Mouse (Mus musculus) neural tube, embryonic 13.5 days (tissue): Measurements from ENCODE around the gene Zcchc14. TPM values are rescaled to one million over a fixed set of nuclear protein-coding genes. Genes with fewer than 3 reads are reported as not detected.
A peak's percentile ranks its signal among the peaks of the same experiment; 100 is the strongest.

Source experiments
- ATAC-seq: fragments of 200-750 bp; cut with Nextera tagmentation; 2 replicates; pipeline ENCODE4 v1.8.0; 2017; ENCODE audit warnings: low read depth, mild to moderate bottlenecking, moderate TSS enrichment, moderate library complexity
- H3K27ac ChIP-seq: fragments of 300-500 bp; sonication (generic); replicated peaks from 2 replicates; pipeline ENCODE4 v1.5.1; 2015; ENCODE audit warnings: moderate library complexity, mild to moderate bottlenecking, inconsistent platforms
- H3K27me3 ChIP-seq: fragments of 300-500 bp; sonication (generic); 2 replicates; pipeline ENCODE4 v1.6.1; 2015; ENCODE audit warnings: mild to moderate bottlenecking, inconsistent platforms
- H3K36me3 ChIP-seq: fragments of 300-500 bp; sonication (generic); 2 replicates; pipeline ENCODE4 v1.6.1; 2015; ENCODE audit warnings: mild to moderate bottlenecking, inconsistent platforms
- H3K4me1 ChIP-seq: fragments of 300-500 bp; sonication (generic); replicated peaks from 2 replicates; pipeline ENCODE4 v1.6.1; 2015; ENCODE audit warnings: inconsistent platforms
- H3K4me2 ChIP-seq: fragments of 300-500 bp; sonication (generic); 2 replicates; pipeline ENCODE4 v1.6.1; 2015; ENCODE audit warnings: inconsistent platforms, mild to moderate bottlenecking, moderate library complexity
- H3K4me3 ChIP-seq: fragments of 300-500 bp; sonication (generic); 2 replicates; pipeline ENCODE4 v1.5.1; 2015; ENCODE audit warnings: mild to moderate bottlenecking, inconsistent platforms
- H3K9ac ChIP-seq: fragments of 300-500 bp; sonication (generic); 2 replicates; pipeline ENCODE4 v1.6.1; 2015; ENCODE audit warnings: moderate library complexity, mild to moderate bottlenecking, inconsistent platforms
- H3K9me3 ChIP-seq: fragments of 300-500 bp; sonication (generic); 2 replicates; pipeline ENCODE4 v1.6.1; 2016; ENCODE audit warnings: inconsistent platforms
- WGBS: fragments of 180-500 bp; shearing (Covaris S2); methylation state at CpG from one replicate; pipeline ENCODE4 v1.1.7; 2015; 5-methylcytosine and 5-hydroxymethylcytosine counted together
- polyA plus RNA-seq: library from polyadenylated mRNA; unstranded; fragments of >200 nt; fragmentation: Nextera tagmentation; extraction: Ambion mirVana; gene quantifications from 2 replicates; pipeline ENCODE4 v1.2.1, GENCODE M21; 2015

The Zcchc14 gene
- polyA plus RNA-seq, 1 experiment from 2014 or later, result 22.2 TPM

DNA sequence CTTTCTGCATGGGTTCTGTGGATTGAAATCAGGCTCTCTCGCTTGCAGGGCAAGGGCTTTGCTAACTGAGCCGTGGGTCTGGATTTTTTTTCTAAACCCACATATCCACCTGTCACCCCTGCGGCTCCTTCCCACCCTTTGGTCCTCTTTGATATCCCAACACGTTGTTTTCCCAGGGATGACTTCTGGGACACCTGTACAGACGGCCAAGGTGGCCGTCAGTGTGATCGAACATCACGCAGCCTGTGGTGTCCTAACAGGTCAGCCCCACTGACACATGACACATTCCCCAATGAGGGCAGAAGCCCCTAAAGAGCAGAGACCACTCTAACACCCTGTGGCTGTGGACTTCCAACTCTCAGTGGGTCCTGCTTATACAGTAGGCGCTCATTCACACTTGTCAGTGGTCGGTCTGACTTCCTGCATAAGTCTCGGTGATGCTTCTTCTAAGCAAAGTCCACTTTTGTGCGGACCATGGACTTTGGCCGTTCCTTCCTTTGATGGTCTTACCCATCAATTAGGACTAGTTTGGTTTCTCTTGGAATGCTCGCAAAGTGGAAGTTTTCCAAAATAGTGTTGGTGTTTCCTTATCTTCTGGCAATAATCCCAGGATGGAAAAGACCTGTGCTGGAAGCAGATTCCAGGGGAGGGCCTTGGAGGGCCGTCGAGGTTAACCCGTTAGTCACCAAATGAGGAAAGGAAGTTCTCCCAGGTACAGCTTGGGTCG, 9.1 kb upstream of the Zcchc14 start:
- Histone ChIP-seq H3K27ac (no peak overlapping the region), H3K9ac (no peak overlapping the region), H3K9me3 (no peaks in the 10 kb centered on the region), H3K36me3 (no peaks in the 10 kb centered on the region), H3K4me2 (no peak overlapping the region), H3K4me3 (no peak overlapping the region), H3K4me1 (peaks cover 12% of the 10 kb centered on the region), H3K27me3 (no peaks in the 10 kb centered on the region)
- ATAC-seq, result no peak
- 87% methylated on average over 18 of the region's 18 CpGs for WGBS

DNA sequence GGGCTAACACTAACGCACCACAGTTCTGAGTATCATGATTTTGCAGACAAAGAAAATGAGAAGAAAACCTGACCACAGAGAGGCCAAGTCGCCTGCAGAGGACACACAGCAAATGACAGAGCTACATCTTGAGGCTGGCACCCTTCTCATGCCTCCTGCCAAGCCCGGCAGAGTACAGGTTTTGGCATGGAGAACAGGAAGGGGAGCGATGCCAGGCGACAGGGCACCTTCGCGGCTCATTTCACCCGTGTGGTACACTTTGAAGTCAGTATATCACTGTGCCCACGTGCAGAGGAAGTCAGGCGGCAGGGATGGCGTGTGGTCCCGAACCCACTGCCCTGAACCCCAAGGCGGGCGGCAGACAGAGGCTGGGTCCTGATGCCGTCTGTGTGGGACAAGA, 7.9 kb upstream of the Zcchc14 start:
- Histone ChIP-seq H3K9ac (no peak overlapping the region), H3K4me2 (no peak overlapping the region), H3K36me3 (no peaks in the 10 kb centered on the region), H3K4me1 (peaks cover 9% of the 10 kb centered on the region), H3K9me3 (no peaks in the 10 kb centered on the region), H3K27me3 (no peaks in the 10 kb centered on the region), H3K27ac (no peak overlapping the region), H3K4me3 (no peak overlapping the region)
- ATAC-seq, result no peak
- 60% methylated on average over 15 of the region's 15 CpGs for WGBS

- no peak overlapping the region for H3K27ac ChIP-seq
- H3K4me2 ChIP-seq, result no peak overlapping the region
- no peaks in the 10 kb centered on the region for H3K9me3 ChIP-seq
- peak overlapping the region; percentile 41; the same call in 1 of the 2 replicates for H3K9ac ChIP-seq
- H3K4me1 ChIP-seq, result peaks cover 31% of the 10 kb centered on the region
- WGBS, result 84% methylated on average over 14 of the region's 14 CpGs
- no peaks in the 10 kb centered on the region for H3K36me3 ChIP-seq
- H3K4me3 ChIP-seq, result no peak overlapping the region
- no peaks in the 10 kb centered on the region for H3K27me3 ChIP-seq
- no peak for ATAC-seq
Observed at GRCm38 (mm10) chr8:121654966-121655494, 2.3 kb upstream of the Zcchc14 start.

DNA sequence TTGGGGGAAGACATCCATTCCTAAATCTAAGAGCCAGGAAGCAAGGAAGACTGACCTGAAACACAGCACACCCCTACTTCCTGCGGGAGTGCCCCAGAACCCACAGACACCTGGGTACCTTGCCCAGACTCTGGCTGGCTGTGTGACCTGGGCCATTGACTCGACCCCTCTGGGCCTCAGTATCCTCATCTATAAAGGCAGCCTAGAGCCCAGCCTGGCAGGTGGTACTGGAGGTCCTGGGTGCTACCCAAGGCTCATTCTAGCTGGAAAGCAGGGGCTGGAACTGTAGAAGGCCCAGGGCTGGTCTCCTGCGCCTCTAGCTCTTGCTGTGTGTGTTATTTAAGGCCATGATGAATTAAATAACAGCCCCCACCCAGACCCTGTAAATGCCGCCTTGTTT, 1.4 kb upstream of the Zcchc14 start:
- Histone ChIP-seq H3K4me3 (peak overlapping the region; percentile 63), H3K27me3 (no peaks in the 10 kb centered on the region), H3K36me3 (no peaks in the 10 kb centered on the region), H3K4me2 (peak overlapping the region; percentile 92), H3K9me3 (no peaks in the 10 kb centered on the region), H3K27ac (peak overlapping the region; percentile 100), H3K9ac (peak overlapping the region; percentile 93), H3K4me1 (peaks cover 40% of the 10 kb centered on the region)
- 76% methylated on average over 4 of the region's 4 CpGs for WGBS
- no peak for ATAC-seq

GRCm38 (mm10) chr8:121653340-121654019, 779 bp upstream of the Zcchc14 start:
- 2% methylated on average over 31 of the region's 31 CpGs for WGBS
- peak overlapping the region; percentile 63 for H3K4me3 ChIP-seq
- peak overlapping the region; percentile 93 for H3K9ac ChIP-seq
- peak; percentile 51; the same call in 1 of the 2 replicates for ATAC-seq
- peak overlapping the region; percentile 100 for H3K27ac ChIP-seq
- no peaks in the 10 kb centered on the region for H3K27me3 ChIP-seq
- H3K9me3 ChIP-seq, result no peaks in the 10 kb centered on the region
- H3K36me3 ChIP-seq, result no peaks in the 10 kb centered on the region
- H3K4me2 ChIP-seq, result peak overlapping the region; percentile 92
- peaks cover 46% of the 10 kb centered on the region for H3K4me1 ChIP-seq

GRCm38 (mm10) chr8:121651874-121652361, 783 bp downstream of the Zcchc14 start:
- H3K9me3 ChIP-seq, result no peaks in the 10 kb centered on the region
- H3K36me3 ChIP-seq, result no peaks in the 10 kb centered on the region
- peak overlapping the region; percentile 90 for H3K9ac ChIP-seq
- H3K27me3 ChIP-seq, result no peaks in the 10 kb centered on the region
- H3K4me3 ChIP-seq, result peak overlapping the region; percentile 63
- no peak for ATAC-seq
- peak overlapping the region; percentile 100 for H3K4me2 ChIP-seq
- H3K27ac ChIP-seq, result peak overlapping the region; percentile 78
- under 1% methylated on average over 46 of the region's 56 CpGs for WGBS
- peaks cover 62% of the 10 kb centered on the region for H3K4me1 ChIP-seq

- H3K27ac ChIP-seq, result peak overlapping the region; percentile 78
- H3K9me3 ChIP-seq, result no peaks in the 10 kb centered on the region
- 10% methylated on average over 47 of the region's 47 CpGs for WGBS
- peak overlapping the region; percentile 63 for H3K4me3 ChIP-seq
- H3K4me2 ChIP-seq, result peak overlapping the region; percentile 100
- no peak for ATAC-seq
- no peaks in the 10 kb centered on the region for H3K36me3 ChIP-seq
- H3K9ac ChIP-seq, result peak overlapping the region; percentile 90
- no peaks in the 10 kb centered on the region for H3K27me3 ChIP-seq
- peaks cover 67% of the 10 kb centered on the region for H3K4me1 ChIP-seq
Observed at GRCm38 (mm10) chr8:121651308-121651873, 1.3 kb downstream of the Zcchc14 start.

DNA sequence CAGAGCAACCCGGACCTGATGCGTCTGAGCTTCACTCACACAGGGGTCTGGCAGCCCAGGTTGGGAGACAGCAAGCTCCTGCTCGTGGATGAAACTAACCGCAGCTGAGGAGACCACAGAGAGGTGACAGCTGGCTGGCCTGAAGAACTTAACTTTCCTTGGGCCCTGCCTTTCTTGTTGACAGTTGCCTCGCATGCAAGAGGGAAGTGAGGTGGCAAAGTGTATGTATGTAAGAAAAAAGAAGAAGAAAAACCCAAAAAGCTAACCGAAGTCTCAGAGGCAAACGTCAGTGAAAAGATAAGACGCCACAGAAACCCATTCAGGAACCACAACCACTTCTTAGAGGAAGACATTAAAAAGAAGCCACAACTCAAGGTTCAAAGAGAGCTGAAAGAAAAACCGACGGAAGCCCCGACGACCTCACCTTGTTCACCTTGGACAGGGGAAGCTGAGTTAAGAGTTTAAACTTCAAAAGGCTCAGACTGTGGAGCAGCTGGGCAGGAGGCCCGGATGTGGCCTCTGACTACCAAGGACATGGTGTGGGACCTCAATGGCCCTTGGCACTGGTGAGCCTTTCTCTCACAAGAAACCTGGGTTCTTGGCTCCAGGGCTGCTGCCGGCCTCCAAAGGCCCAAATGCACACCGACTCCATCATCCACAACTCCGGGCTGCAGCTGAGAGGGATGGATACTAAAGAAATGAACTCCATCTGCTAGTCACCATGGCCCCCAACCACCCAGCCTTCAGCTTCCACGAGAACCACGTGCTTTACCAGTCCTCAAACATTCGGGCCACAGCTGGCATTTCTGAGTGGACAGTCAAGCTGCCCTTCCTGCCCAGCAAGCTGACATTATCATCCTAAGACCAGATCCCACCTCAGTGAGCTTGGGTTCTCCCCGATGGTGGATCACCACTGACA, 2.1 kb downstream of the Zcchc14 start:
- Histone ChIP-seq H3K4me1 (peaks cover 75% of the 10 kb centered on the region), H3K9ac (peak overlapping the region; percentile 90), H3K27ac (peak overlapping the region; percentile 78; the same call in 1 of the 2 replicates), H3K4me3 (peak overlapping the region; percentile 63), H3K4me2 (peak overlapping the region; percentile 100), H3K36me3 (no peaks in the 10 kb centered on the region), H3K27me3 (no peaks in the 10 kb centered on the region), H3K9me3 (no peaks in the 10 kb centered on the region)
- 65% methylated on average over 20 of the region's 20 CpGs for WGBS
- no peak for ATAC-seq

DNA sequence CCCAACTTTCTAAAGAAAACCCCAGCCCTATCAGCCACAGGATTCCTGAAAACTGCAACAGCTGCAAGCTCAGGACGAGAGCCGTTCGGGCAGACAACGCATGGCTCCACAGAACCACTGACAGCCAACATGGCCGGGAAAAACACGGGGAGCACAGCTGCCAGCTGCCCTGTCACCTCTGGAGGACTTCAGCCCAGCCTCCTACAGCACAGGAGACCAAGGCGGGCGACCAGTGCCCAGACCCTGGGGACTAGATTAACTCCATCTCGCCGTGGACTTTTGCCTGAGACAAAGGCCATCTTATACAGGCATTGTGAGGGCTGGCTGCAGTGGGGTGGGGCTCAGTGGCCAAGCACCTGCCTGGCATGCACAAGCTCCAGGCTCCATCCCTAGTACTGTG, 2.8 kb downstream of the Zcchc14 start:
- 24% methylated on average over 10 of the region's 10 CpGs for WGBS
- Histone ChIP-seq H3K27ac (0 out of 2 replicates have a peak overlapping the region, but pooled peaks have one; percentile 28), H3K4me2 (peak overlapping the region; percentile 100), H3K9me3 (no peaks in the 10 kb centered on the region), H3K27me3 (no peaks in the 10 kb centered on the region), H3K4me3 (peak overlapping the region; percentile 63), H3K36me3 (no peaks in the 10 kb centered on the region), H3K9ac (peak overlapping the region; percentile 90), H3K4me1 (peaks cover 81% of the 10 kb centered on the region)
- no peak for ATAC-seq

DNA sequence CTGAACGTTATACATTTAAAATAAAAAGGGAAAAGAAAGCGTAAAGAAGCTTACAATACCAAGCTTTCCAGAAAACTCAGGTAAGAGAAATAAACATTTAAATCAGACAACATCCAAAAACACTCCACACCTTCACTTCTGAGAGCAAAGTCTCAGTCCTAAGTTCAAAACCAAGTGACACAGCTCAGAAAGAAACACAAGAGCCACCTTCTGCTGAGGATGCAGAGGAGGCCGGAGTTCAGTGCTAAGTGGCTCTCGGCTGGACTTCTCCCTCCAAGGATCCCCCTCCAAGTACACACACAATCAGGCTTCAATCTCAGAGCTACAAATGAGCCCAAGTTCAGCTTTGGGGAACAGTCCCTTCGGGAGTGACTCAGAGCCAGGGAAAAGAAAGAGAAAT, 3.3 kb downstream of the Zcchc14 start:
- peak overlapping the region; percentile 63 for H3K4me3 ChIP-seq
- H3K36me3 ChIP-seq, result no peaks in the 10 kb centered on the region
- WGBS, result 80% methylated on average over 5 of the region's 5 CpGs
- H3K27me3 ChIP-seq, result no peaks in the 10 kb centered on the region
- peaks cover 81% of the 10 kb centered on the region for H3K4me1 ChIP-seq
- H3K27ac ChIP-seq, result 0 out of 2 replicates have a peak overlapping the region, but pooled peaks have one; percentile 28
- H3K9ac ChIP-seq, result peak overlapping the region; percentile 90
- ATAC-seq, result no peak
- H3K4me2 ChIP-seq, result peak overlapping the region; percentile 100
- H3K9me3 ChIP-seq, result no peaks in the 10 kb centered on the region

DNA sequence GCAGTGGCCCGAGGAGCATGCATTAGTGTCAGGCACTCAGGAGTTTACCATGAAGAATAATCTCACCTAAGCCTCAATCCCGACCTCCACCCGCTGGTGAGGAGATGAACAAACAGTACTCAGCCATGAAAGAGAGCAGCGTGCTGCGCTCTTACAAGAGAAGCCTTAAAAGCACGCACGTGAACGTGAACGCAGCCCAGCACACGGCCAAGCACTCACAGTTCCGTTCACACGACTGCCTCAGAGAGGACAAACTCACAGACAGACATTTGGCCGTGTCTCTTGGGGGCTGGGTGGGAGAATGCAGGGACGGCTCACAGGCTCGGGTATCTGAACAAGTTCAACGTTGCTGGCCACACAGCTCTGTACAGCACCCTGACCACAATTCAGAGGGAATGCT, 4.2 kb downstream of the Zcchc14 start:
- ATAC-seq, result no peak
- H3K9ac ChIP-seq, result peak overlapping the region; percentile 46
- no peaks in the 10 kb centered on the region for H3K36me3 ChIP-seq
- no peak overlapping the region for H3K27ac ChIP-seq
- 63% methylated on average over 16 of the region's 16 CpGs for WGBS
- peak overlapping the region; percentile 100 for H3K4me2 ChIP-seq
- H3K4me1 ChIP-seq, result peaks cover 81% of the 10 kb centered on the region
- H3K9me3 ChIP-seq, result no peaks in the 10 kb centered on the region
- peak overlapping the region; percentile 63 for H3K4me3 ChIP-seq
- H3K27me3 ChIP-seq, result no peaks in the 10 kb centered on the region
